Mouse (Mus musculus) CH12.LX (cell line): ENCODE results near the gene Bcdin3d. TPM values are rescaled to one million over a fixed set of nuclear protein-coding genes. Genes with fewer than 3 reads are reported as not detected.

ENCODE experiments used
- DNase-seq: peaks from one replicate; pipeline ENCODE4 v3.0.0-alpha.2; 2013; ENCODE audit errors: extremely low read depth
- H3K27ac ChIP-seq: 2 replicates; pipeline ENCODE4 v1.5.1; 2012; ENCODE audit warnings: low read depth, mild to moderate bottlenecking, control low read depth, moderate library complexity; ENCODE audit not compliant: insufficient read depth
- H3K27me3 ChIP-seq: replicated peaks from 2 replicates; pipeline ENCODE3; 2012; ENCODE audit warnings: inconsistent platforms
- H3K36me3 ChIP-seq, 2 experiments: replicated peaks in 1 of 2; 2 replicates each; pipeline versions ENCODE3 to v1.6.1; 2012; ENCODE audit warnings: inconsistent platforms in 1 of 2, low read length in 1 of 2, mild to moderate bottlenecking in 1 of 2, mixed read lengths in 1 of 2, moderate library complexity in 1 of 2; ENCODE audit not compliant: control insufficient read depth in 1 of 2, insufficient read depth in 1 of 2
- H3K4me1 ChIP-seq, 2 experiments: 2 replicates each; pipeline ENCODE4 v1.6.1; 2012; ENCODE audit warnings: inconsistent platforms in 1 of 2, moderate library complexity in 1 of 2; ENCODE audit not compliant: insufficient read depth in 2 of 2, control insufficient read depth in 1 of 2
- H3K4me2 ChIP-seq: 2 replicates; pipeline ENCODE4 v1.6.1; 2012; ENCODE audit warnings: low read depth, mild to moderate bottlenecking, control low read depth; ENCODE audit not compliant: poor library complexity, insufficient read depth, severe bottlenecking
- H3K4me3 ChIP-seq, 3 experiments: fragments of 150-350 bp in 1 of 3; sonication (generic) in 1 of 3; replicated peaks in 1 of 3; 2 replicates each; pipeline versions ENCODE3 to v1.5.1; 2011 to 2012; ENCODE audit warnings: low read depth in 2 of 3, low read length in 2 of 3, mild to moderate bottlenecking in 2 of 3, moderate library complexity in 2 of 3, control low read depth in 1 of 3, improper control_type of control experiment in 1 of 3, inconsistent platforms in 1 of 3, mixed read lengths in 1 of 3; ENCODE audit not compliant: poor library complexity in 1 of 3
- H3K79me2 ChIP-seq: replicated peaks from 2 replicates; pipeline ENCODE4 v1.6.1; 2012; ENCODE audit warnings: mild to moderate bottlenecking, moderate library complexity; ENCODE audit not compliant: control insufficient read depth, poor library complexity, insufficient read depth, severe bottlenecking; ENCODE audit errors: extremely low read depth
- H3K9ac ChIP-seq: 2 replicates; pipeline ENCODE4 v1.6.1; 2012; ENCODE audit warnings: low read depth, mild to moderate bottlenecking, control low read depth, moderate library complexity; ENCODE audit not compliant: insufficient read depth
- H3K9me3 ChIP-seq: replicated peaks from 2 replicates; pipeline ENCODE3; 2012; ENCODE audit warnings: low read length, inconsistent platforms, mixed read lengths
- CHD2 ChIP-seq: IDR thresholded peaks from 2 replicates; pipeline ENCODE4 v1.6.1; 2011; ENCODE audit warnings: low read length, improper control_type of control experiment
- CTCF ChIP-seq, 2 experiments: IDR thresholded peaks in 1 of 2; conservative IDR thresholded peaks in 1 of 2; 2 replicates each; pipeline ENCODE4 v1.5.1; 2011 to 2012; ENCODE audit warnings: low read depth in 2 of 2, low read length in 2 of 2, improper control_type of control experiment in 1 of 2, inconsistent platforms in 1 of 2, mild to moderate bottlenecking in 1 of 2, moderate library complexity in 1 of 2
- EP300 ChIP-seq: IDR thresholded peaks from 2 replicates; pipeline ENCODE4 v1.6.1; 2011; ENCODE audit warnings: low read length, improper control_type of control experiment
- GABPA ChIP-seq: IDR thresholded peaks from 2 replicates; pipeline ENCODE4 v1.6.1; 2012; ENCODE audit warnings: low read depth, low read length, improper control_type of control experiment, inconsistent platforms; ENCODE audit not compliant: insufficient replicate concordance
- HCFC1 ChIP-seq: IDR thresholded peaks from 2 replicates; pipeline ENCODE4 v1.6.1; 2012; ENCODE audit warnings: low read depth, mild to moderate bottlenecking, inconsistent platforms, low read length, improper control_type of control experiment
- JUN ChIP-seq: IDR thresholded peaks from 2 replicates; pipeline ENCODE4 v1.6.1; 2011; ENCODE audit warnings: low read depth, mild to moderate bottlenecking, low read length, improper control_type of control experiment, moderate library complexity; ENCODE audit not compliant: insufficient read depth
- JUND ChIP-seq: conservative IDR thresholded peaks from 2 replicates; pipeline ENCODE4 v1.6.1; 2011; ENCODE audit warnings: low read depth, low read length, improper control_type of control experiment
- KAT2A ChIP-seq: IDR thresholded peaks from 2 replicates; pipeline ENCODE4 v1.6.1; 2012; ENCODE audit warnings: low read length, improper control_type of control experiment, inconsistent platforms; ENCODE audit not compliant: insufficient replicate concordance
- MAZ ChIP-seq: IDR thresholded peaks from 2 replicates; pipeline ENCODE4 v1.6.1; 2012; ENCODE audit warnings: low read depth, mild to moderate bottlenecking, inconsistent platforms, low read length, improper control_type of control experiment, moderate library complexity
- MEF2A ChIP-seq: IDR thresholded peaks from 2 replicates; pipeline ENCODE4 v1.6.1; 2014; ENCODE audit warnings: low read depth, mild to moderate bottlenecking, inconsistent platforms, low read length, improper control_type of control experiment, borderline replicate concordance
- MXI1 ChIP-seq: IDR thresholded peaks from 2 replicates; pipeline ENCODE4 v1.6.1; 2011; ENCODE audit warnings: mild to moderate bottlenecking, low read depth, low read length, improper control_type of control experiment
- MYC ChIP-seq: IDR thresholded peaks from 2 replicates; pipeline ENCODE4 v1.6.1; 2011; ENCODE audit warnings: low read depth, mild to moderate bottlenecking, improper control_type of control experiment, low read length
- NRF1 ChIP-seq: IDR thresholded peaks from 2 replicates; pipeline ENCODE4 v1.6.1; 2014; ENCODE audit warnings: low read depth, mild to moderate bottlenecking, inconsistent platforms, low read length, improper control_type of control experiment, moderate library complexity
- PAX5 ChIP-seq: IDR thresholded peaks from 2 replicates; pipeline ENCODE4 v1.6.1; 2012; ENCODE audit warnings: low read length, inconsistent platforms, mixed read lengths
- POLR2AphosphoS2 ChIP-seq: IDR thresholded peaks from 2 replicates; pipeline ENCODE4 v1.6.1; 2011; ENCODE audit warnings: low read depth, low read length, improper control_type of control experiment
- TBP ChIP-seq: conservative IDR thresholded peaks from 2 replicates; pipeline ENCODE4 v1.6.1; 2011; ENCODE audit warnings: low read depth, low read length, improper control_type of control experiment
- TCF12 ChIP-seq: IDR thresholded peaks from 2 replicates; pipeline ENCODE4 v1.6.1; 2014; ENCODE audit warnings: low read depth, mild to moderate bottlenecking, inconsistent platforms, low read length, improper control_type of control experiment
- UBTF ChIP-seq: IDR thresholded peaks from 2 replicates; pipeline ENCODE4 v1.6.1; 2012; ENCODE audit warnings: low read depth, mild to moderate bottlenecking, inconsistent platforms, low read length, improper control_type of control experiment, moderate library complexity
- USF1 ChIP-seq: IDR thresholded peaks from 2 replicates; pipeline ENCODE4 v1.6.1; 2014; ENCODE audit warnings: low read depth, mild to moderate bottlenecking, inconsistent platforms, low read length, improper control_type of control experiment
- ZC3H11A ChIP-seq: IDR thresholded peaks from 2 replicates; pipeline ENCODE4 v1.6.1; 2012; ENCODE audit warnings: low read depth, mild to moderate bottlenecking, inconsistent platforms, low read length, improper control_type of control experiment
- ZMIZ1 ChIP-seq: IDR thresholded peaks from 2 replicates; pipeline ENCODE4 v1.6.1; 2012; ENCODE audit warnings: low read depth, mild to moderate bottlenecking, inconsistent platforms, low read length, improper control_type of control experiment
- ZNF384 ChIP-seq: IDR thresholded peaks from 2 replicates; pipeline ENCODE4 v1.6.1; 2012; ENCODE audit warnings: low read depth, low read length, improper control_type of control experiment, inconsistent platforms
- dilution Hi-C: fragments of 300-500 bp; cut with MboI; formaldehyde crosslinking; loops from 2 replicates; pipeline ENCODE4 v1.14.3; 2020; ENCODE audit warnings: low sequenced_read_pairs; ENCODE audit not compliant: extremely low pct_unique_long_range_greater_than_20kb, extremely low pct_ligation_motif_present
- in situ Hi-C: fragments of 300-500 bp; cut with MboI; formaldehyde crosslinking; loops from 3 replicates; pipeline ENCODE4 v1.14.3; 2019; ENCODE audit warnings: low sequenced_read_pairs, low pct_ligation_motif_present, low pct_unique_long_range_greater_than_20kb, mixed read lengths
- polyA plus RNA-seq: library from polyadenylated mRNA; unstranded; fragments of >175 nt; gene quantifications from 2 replicates; pipeline ENCODE4 v1.2.1, GENCODE M21; 2012; ENCODE audit warnings: low read depth; ENCODE audit not compliant: insufficient read length
- total RNA-seq, 2 experiments: library from RNA; depleted of rRNA; stranded (reverse); fragments of 300-350 nt in 1 of 2; fragments of >200 nt in 1 of 2; gene quantifications; 2 replicates each; pipeline ENCODE4 v1.2.3; 2012 to 2014

The Bcdin3d gene
- total and polyA plus RNA-seq, 3 experiments, result 13.8 to 15.3 (median 14.2) TPM

DNA sequence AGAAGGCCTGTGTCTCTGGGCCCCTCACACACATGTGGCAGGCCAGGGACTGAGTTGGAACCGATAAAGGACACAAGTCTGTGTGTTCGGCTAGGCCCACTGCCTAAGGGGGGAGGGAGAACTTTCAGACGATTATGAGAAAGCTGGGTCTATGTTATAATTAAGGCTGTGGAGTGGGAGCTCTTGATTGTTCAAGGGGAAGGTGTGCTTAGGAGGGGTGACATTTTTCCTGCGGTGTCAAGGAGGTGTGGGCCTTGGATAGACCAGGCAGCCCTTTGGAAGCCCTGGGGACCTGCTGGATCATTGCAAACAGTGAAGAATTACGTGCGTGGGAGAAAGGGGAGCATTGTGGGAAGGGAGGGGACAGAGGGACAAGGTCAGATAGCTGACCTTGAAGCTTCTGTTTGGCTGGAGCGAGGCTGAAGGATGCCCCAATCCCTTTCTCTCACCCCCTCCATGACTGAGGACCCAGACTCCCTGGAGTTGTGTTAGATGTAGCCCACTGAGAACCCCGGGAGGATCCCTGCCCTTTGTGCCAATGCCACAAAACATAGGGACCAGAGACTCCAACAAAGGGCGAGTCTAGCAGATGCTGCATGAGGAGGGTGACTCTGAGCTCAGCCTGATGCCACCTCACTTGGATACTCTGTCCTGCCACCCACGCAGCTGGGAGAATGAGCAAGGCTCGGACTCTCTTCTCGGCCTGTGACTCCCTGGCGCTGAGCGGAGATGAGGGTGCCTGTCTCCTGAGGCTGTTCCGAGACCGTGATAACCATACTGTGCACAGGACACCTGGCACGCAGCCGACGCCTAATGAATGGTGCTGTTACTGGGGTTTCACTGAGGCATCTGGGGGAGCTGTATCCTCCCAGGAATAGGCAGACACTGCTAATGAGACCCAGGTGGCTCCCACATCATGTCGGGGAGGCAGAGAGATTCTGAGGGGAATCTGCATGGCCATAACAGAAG lies 27.0 kb upstream of the Bcdin3d start:
- Histone ChIP-seq H3K4me1 (peaks cover 17 to 41% of the 10 kb centered on the region in 2 experiments), H3K36me3 (no peaks in the 10 kb centered on the region), H3K4me3 (no peak overlapping the region), H3K27ac (no peak overlapping the region), H3K79me2 (no peaks in the 10 kb centered on the region), H3K27me3 (peaks cover 77% of the 10 kb centered on the region), H3K9ac (no peak overlapping the region), H3K9me3 (no peaks in the 10 kb centered on the region), H3K4me2 (no peak overlapping the region)
- TF ChIP-seq TCF12, result no peak
- TF ChIP-seq UBTF, result no peak
- TF ChIP-seq USF1, result no peak
- no peak for TF ChIP-seq TBP
- no peak for TF ChIP-seq CTCF (conservative IDR thresholded peaks at IDR 0.05 in 1 of 2, IDR thresholded peaks at IDR 0.05 in 1 of 2; ENCODE audit: low read depth in 2 of 2, low read length in 2 of 2)
- no peak for TF ChIP-seq NRF1
- no peak for TF ChIP-seq POLR2AphosphoS2
- no peak for TF ChIP-seq MEF2A
- TF ChIP-seq GABPA, result no peak
- no peak for TF ChIP-seq JUN
- no peak for TF ChIP-seq MYC
- TF ChIP-seq KAT2A, result no peak
- no peak for TF ChIP-seq ZMIZ1
- TF ChIP-seq ZNF384, result no peak
- TF ChIP-seq CHD2, result no peak
- TF ChIP-seq ZC3H11A, result no peak
- no peak for TF ChIP-seq MXI1
- dilution Hi-C loops, result no loop called here
- no peak for DNase-seq
- in situ Hi-C loops, result loop anchor here (5.0 kb wide), 1 partner anchor 171 kb away; the partner anchor contains the start of gene Asic1

DNA sequence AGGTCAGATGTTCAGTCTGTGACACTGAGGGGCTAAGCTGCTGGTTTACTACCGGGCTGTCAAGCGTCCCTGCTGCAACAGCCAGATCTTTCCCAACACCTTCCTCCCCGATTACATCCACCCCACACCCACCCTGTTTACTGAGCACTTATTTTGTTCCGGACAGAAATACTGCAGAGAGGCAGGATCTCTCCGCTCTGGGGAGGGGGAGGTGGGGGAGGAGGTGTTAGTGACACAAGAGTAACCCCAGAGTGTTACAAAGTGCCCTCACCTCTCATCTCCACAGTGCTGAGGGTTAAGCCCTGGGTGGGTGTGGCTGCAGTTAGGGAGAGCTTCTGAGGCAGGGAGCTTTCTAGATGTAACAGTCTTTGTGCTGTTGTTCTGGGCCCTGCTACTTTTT lies 25.8 kb upstream of the Bcdin3d start:
- H3K9ac ChIP-seq, result no peak overlapping the region
- no peaks in the 10 kb centered on the region for H3K9me3 ChIP-seq
- H3K36me3 ChIP-seq, result no peaks in the 10 kb centered on the region
- no peak for DNase-seq
- H3K4me2 ChIP-seq, result no peak overlapping the region
- dilution Hi-C loops, result no loop called here
- H3K4me3 ChIP-seq, result no peak overlapping the region
- in situ Hi-C loops, result loop anchor here (5.0 kb wide), 1 partner anchor 172 kb away; the partner anchor contains the start of gene Asic1
- H3K27ac ChIP-seq, result no peak overlapping the region
- H3K27me3 ChIP-seq, result peaks cover 72% of the 10 kb centered on the region
- no peak for TF ChIP-seq HCFC1
- no peak for TF ChIP-seq KAT2A
- no peak for TF ChIP-seq PAX5
- no peak for TF ChIP-seq MEF2A
- no peak for TF ChIP-seq ZMIZ1
- no peak for TF ChIP-seq JUND
- no peak for TF ChIP-seq MAZ
- TF ChIP-seq ZC3H11A, result no peak
- no peak for TF ChIP-seq EP300
- no peak for TF ChIP-seq TCF12
- TF ChIP-seq POLR2AphosphoS2, result no peak
- TF ChIP-seq UBTF, result no peak
- TF ChIP-seq, all 38 proteins: peak for 0
- no peaks in the 10 kb centered on the region for H3K79me2 ChIP-seq
- peaks cover 17 to 41% of the 10 kb centered on the region in 2 experiments for H3K4me1 ChIP-seq
